Mouse (Mus musculus): ENCODE measurements around the gene Stk10.

DNA sequence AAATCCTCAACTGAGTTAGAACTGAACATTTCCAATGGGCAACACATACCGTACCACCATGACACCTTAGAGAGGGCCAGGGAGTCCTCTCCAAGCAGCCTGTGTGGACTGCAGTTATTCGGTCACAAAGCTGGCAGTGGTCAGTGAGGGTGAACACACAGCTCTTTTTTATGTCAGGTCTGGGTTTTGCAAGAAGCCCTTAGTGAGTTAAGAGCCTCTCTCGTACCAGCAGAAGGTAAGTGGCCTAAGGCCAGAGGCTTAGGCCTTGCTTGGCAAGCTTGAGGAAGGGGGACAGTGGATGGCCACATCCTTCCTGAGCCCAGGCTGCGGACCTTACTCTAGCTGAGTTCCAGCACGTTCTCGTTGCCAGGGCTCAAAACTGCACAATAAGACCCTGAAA, 67.3 kb downstream of the Stk10 start:
- TF ChIP-seq POLR2A (IDR thresholded peaks at IDR 0.05; ENCODE audit: insufficient read depth, low read depth, low read length) (no peak), CTCF (IDR thresholded peaks at IDR 0.05) (no peak)

Measured in heart, adult 2 months (tissue).